Mouse (Mus musculus): Measurements from ENCODE around the gene Plscr3.
"Not testable (repeated sequence)": the region's sequence is repeated elsewhere in the genome, so short reads cannot be mapped to it uniquely, and the experiment has no call there.

DNA sequence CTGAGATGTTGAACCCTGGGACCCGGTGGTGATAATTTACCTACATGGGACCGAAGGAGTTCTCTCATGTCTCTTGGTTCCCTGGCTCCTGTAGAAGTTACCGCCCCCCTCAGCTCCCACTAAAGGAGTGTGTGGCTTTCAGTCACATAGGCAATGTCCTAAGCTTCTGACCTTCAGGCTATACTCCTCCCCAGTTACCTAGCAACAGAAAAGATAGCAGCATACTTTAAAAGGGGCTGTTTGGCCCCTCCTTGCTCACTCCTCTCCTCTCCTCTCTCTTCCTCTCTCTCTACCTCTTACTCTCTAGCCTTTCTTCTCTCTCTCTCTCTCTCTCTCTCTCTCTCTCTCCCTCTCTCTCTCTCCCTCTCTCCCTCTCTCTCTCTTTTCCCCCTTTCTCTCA is 17.6 kb downstream of the Plscr3 start:
- TF ChIP-seq POLR2A (IDR thresholded peaks at IDR 0.05; ENCODE audit: low read depth, low read length); CTCF (IDR thresholded peaks at IDR 0.05; ENCODE audit: extremely low read depth, insufficient read depth, insufficient read length, insufficient replicate concordance): not testable (repeated sequence)

Data from spleen, adult 2 months (tissue).